Mouse (Mus musculus) liver, adult (tissue): ENCODE measurements around the gene Col4a3.

Source experiments
- GATA4 ChIP-seq: IDR thresholded peaks from 2 replicates; pipeline ENCODE4 v1.6.1; 2014; ENCODE audit warnings: mild to moderate bottlenecking, low read length; ENCODE audit not compliant: insufficient replicate concordance

Col4a3 gene

DNA sequence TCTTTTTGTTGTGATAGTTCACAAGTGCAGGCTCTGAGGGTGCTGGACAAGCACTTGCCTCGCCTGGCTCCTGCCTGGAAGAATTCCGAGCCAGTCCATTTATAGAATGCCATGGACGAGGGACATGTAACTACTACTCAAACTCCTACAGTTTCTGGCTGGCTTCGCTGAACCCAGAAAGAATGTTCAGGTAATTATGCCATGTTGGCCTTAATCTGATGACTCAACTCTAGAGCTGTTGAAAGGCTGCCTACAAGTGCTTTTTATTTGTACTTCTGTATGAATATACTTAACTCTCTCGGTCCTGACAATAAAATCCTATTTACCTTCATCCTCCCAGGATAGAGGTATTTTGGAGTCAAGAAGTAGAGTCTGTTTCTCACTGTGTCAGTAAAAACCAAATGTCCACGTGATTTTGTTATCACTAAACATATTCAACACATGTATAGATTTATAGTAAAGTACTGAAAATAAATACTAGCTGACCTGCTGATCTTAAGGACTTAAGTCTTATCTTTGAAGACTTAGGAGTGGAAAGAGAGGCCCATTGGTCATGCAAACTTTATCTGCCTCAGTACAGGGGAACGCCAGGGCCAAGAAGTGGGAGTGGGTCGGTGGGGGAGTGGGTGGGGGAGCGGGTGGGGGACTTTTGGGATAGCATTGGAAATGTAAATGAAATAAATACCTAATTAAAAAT is 131.2 kb downstream of the Col4a3 start:
- no peak for TF ChIP-seq GATA4

DNA sequence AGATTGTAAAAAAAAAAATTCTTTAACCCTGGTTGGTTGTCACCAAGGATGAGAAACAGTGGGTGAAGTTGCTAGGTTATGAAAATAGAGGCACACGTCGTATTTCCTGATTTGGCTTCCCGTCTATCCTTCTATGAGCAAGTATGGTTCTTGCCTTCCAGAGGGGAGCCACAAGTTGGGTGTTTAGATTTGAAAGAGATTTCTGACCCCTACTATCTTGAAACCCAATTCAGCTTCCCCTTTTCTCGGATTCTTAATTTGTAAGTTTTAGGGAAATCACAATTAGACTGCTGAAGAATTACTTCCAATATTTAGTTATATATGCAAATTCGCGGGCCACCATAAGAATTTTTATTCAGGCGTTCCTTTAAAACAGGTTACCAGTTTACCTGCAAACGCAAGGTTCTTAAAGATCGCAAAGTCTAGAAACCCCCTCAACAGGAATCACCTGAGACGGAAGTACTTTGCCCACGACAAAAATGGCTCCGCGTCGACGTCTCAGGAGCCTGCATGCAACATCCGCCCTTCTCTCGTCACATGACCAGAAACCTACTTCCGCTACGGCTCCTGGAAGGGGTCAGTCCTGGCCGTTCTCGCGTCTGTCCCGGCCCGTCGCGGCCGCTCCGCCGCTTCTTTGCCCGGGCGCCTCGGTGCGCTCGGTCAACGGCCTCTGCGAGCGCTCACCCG is 137.8 kb downstream of the Col4a3 start, which contains the start of gene Mff:
Mff (plus strand) TSS at position 552 of the 687 bp plus-strand sequence.
- TF ChIP-seq GATA4, result no peak

DNA sequence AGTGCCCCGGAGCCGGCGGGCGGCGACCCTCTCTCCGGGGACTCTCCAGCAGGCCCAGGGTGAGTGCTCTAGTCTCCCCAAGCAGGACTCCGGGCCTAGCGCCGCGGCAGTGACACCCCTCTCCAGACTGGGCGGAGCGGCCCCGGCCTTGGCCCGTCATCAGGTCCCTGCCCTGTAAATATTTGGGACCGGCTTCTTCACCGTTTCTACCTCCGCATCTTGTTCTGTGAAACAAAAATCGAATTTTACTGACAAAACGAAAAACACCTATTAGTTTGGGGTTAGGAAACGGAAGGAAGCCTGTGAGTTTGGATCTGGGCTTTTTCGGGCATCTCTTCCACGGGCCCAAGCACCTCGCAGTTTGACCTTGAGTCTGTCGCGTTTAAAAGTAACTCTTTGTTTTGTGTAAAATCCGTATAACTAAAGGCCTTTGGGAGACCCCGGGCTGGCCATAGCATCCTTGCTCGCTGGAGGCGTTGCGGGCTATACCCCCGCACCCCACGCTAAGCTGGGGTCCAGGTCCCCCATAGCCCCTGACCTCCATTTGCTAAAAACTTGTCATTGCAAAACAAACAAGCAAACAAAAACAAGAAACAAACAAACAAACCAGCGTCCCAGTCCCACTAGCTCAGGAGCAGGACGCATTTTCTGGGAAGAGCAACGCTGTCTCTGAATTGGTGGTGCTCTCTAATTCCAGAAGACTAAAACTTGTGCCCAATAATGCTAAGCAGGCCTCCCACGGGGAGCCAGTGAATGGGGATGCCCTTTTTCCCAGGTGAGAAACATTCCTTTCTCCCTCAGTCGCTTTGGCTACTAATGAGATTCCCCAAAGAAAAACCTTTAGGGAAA is 138.5 kb downstream of the Col4a3 start:
- no peak for TF ChIP-seq GATA4

DNA sequence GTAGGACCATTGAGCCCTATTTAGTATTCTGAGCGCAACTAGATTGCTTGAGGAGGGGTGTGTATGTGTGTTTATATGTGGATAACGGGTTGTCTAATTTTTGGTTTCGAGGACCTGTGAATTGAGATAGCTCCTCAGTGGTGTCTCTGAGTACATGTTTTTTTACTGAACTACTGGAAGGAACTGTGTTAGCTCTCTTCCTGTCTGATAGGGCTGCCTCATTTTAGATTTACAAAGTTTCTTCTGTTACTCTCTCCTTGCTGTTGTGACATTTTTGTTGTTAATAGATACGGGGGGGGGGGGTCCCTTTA is 139.1 kb downstream of the Col4a3 start:
- TF ChIP-seq GATA4, result no peak

DNA sequence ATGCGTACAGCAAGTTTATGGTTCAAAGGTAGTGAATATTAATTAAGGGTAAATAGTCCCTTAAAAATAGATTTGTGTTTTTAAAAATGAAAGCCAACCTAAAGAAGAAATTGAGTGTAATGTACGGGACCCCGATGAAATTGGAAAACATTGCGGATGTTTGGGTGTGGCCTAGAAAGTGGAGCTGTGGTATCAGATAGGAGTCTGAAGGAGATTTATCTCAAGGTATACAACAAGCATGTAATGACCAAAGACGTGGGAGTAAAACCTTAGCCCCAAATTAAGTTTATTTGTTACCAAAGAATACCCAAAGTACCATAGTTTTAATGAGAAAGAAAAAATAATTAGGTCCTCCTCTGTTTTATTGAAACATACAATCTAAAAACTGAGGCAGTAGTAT is 139.8 kb downstream of the Col4a3 start:
- TF ChIP-seq GATA4, result no peak

DNA sequence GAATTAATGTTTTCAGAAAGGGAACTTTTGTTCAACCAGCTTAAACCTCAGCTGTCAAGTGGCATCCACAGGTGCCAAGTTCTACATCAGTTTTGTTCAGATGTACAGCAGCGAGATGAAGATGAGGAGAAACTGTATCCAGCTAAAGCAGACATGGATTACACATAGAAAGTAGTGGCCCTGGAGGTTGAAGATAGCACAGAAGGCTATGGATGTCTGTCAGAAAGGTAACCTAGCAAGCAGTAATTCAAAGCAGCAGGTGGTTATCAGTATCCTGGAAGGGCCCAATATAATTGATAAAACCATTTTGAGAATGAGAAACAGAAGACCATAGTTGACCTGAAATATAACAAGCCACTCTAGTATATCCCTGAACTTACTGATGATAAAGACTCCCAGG is 146.6 kb downstream of the Col4a3 start:
- TF ChIP-seq GATA4, result no peak

DNA sequence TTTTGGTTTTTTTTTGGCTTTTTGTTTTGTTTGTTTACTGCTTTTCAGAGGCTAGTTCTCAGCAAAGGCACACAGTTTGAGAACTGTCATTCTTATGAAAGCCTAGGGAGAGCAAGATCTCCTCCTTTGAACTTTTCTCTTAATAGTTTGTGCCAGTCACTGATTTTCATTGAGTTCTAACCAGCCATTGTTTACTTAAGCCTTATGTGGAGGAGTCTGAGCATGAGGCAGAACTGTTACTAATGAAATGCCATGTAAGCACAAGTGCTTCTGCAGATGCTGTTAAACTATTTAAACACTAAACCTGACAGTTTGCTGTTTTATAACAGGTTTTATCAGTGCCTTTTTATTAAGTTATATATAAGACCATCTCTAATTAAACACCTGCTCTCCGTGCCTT is 151.3 kb downstream of the Col4a3 start:
- TF ChIP-seq GATA4, result no peak

DNA sequence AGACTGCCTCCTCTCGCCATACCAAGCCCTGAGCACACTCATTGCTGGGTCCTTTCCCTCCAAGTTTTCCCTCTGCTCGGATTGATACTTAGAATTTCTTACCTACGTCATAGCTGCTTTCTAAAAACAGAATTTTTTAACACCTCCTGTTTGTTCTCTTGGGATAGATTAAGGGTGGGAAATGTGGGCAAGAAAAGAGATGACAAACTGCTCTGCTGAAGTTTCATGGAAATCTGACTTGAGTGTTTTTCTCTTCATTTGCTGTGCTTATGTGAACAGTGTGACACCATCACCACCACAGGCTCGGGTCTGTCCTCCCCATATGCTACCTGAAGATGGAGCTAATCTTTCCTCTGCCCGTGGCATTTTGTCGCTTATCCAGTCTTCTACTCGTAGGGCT is 154.8 kb downstream of the Col4a3 start:
- TF ChIP-seq GATA4, result no peak

DNA sequence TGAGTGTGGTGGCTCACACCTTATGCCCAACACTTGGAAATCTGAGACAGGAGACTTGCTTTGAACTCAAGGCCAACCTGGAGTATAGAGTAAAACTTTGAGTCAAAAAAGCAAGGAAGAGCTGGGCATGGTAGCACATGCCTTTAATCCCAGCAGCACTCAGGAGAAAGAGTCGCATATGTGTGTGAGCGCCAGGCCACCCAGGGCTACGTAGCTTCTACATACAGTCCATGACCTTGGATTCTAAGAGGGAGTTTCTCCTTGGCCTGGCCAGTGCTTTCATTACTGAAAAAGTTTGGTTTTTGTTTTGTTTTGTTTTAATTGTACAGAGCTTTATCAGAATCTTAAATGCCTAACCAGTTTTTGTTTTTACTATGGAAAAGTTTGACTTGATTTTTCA is 157.2 kb downstream of the Col4a3 start:
- no peak for TF ChIP-seq GATA4

DNA sequence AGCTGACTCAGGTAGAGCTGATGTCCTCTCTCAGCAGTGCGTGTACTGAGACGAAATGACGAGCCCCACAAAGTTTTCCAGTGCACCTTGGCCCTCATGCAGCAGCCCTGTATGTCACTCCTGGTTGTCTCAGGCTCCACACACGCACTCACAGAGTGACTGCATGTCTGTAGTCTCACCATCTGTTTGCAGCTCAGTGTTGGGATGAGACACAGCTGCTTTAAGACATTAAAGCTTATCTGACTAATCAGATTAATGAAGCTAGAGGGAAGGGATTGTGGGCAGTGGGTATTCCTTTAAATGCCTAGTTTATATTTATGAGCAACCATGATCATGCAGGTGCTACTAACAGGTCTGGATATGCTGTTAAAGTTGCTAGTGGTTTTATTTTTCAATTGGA is 159.7 kb downstream of the Col4a3 start:
- no peak for TF ChIP-seq GATA4

DNA sequence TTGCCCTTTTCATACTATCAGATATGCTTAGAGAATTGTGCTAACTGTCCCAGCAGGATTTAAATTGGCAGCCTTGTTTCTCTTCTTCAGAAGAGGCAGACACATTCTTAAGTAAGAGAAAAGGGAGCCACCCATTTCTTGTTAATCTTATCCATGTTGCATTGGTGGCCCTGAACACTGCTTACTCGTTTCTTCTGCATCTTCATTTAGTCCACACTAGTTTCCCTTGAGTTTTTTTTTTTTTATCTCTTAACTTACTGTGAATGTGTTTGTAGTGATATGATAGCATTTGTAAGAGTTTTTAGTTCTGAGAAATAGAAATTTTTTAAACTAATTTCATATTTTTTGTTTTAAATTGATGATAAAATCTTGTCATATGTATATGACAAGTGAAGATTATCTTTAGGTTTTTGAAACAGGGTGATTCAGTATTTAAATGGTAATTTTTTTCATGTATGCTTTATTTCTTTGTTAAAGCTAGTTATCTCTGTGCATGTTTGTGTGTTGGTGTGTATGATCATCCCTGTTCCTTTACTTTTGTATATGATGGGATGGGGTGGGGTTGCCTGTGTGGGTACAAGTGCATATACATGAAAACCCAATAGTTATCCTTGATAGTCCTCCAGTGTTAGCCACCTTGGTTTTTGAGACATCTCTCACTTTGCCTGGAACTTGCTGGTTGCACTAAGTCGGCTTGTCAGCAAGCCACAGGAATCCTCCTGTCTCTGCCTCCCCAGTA is 161.2 kb downstream of the Col4a3 start:
- no peak for TF ChIP-seq GATA4

DNA sequence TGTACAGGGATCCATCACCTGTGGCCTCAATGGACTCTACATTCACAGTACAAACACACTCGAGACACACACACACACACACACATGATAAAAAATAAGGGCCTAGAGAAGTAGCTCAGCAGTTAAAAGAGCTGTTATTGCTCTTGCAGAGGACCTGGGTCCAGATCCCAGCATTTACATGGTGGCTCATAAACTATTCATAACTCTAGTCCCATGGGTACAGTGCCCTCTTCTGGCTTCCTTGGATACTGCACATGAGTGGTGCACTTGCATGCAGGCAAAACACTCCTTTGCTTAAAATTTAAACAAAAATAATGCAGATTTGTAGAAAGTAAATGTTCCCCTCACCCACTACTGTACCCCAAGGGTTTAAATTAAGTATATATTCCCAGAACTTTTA is 172.8 kb downstream of the Col4a3 start:
- no peak for TF ChIP-seq GATA4

DNA sequence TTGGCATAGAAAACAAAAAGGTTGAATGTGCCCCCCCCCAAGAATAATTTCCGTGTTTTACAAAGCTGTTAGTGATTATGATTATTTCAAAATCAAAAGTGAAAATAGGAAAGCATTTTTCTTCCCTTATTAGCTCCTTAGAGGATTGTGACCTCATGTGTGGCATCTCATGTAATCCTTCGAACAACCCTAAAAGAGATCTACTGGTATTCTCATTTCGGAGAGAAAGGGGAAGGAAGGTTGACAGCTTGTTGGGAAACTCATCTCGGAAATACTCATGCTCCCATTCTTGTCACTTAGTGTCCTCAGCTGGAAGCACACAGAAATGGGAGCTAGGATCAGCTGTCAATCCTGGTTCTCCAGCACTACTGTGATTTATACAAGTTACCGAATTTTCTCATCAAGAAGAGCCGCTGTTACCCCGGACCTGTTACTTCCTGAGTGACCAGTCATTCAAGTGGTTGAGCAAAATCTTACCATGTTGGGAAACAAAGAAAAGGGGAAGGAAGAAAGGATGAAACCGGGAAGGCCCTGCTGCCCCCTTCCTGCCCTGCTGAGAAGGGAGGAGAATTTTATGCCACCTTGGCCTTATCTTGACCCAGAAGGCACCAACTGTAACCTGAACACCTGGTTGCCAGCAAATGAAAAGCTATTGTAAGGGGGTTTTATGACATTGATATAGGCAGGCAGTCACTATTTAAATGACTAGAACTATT is 174.9 kb downstream of the Col4a3 start:
- no peak for TF ChIP-seq GATA4

DNA sequence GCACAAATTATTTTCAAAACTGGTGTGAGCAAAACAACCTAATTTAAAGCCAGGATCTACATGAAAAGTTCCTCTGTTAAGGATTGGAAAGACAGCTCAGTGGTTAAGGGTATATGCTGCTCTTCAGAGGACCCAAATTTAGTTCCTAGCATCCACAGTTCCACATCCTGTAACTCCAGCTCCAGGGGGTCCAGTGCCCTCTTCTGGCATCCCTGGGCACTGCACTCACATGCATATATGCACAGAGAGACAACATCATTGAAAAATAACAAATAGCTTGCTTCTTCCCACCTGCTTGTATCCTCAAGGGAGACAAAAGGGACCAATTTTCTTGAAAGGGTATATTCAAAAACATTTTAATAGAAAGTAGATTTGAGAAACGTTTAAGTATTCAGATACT is 175.6 kb downstream of the Col4a3 start:
- no peak for TF ChIP-seq GATA4

DNA sequence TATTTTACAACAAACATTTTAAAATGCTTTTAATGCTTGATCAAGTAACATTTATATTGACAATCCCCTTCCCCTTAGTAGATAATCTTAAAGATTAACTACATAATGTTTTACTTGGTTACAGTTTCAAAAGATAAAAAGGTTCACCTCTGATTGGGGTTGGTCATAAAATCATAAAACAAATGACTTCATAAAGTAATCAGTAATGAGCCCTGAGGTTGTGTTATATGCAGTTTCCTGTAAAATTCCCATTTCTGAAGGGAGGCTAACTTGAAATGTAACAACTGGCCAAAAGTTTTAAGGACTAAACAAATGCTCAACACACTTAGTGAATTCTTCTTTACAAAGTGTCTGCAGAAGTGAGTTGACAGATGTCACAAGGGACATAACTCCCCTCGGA is 179.5 kb downstream of the Col4a3 start:
- TF ChIP-seq GATA4, result no peak
